Mouse (Mus musculus): ENCODE measurements at regions not wholly inside any gene's neighbourhood (a gene's known extent, or its start where the extent isn't known, plus 50 kb on each side); places are given as distances from the start of the nearest gene placed in this dataset.
A peak's percentile ranks its signal among the peaks of the same experiment; 100 is the strongest.

- TF ChIP-seq NANOG (IDR thresholded peaks at IDR 0.05; ENCODE audit: borderline replicate concordance, low read length) (no peak), POU5F1 (IDR thresholded peaks at IDR 0.05; ENCODE audit: borderline replicate concordance, low read length) (no peak), CTCF (conservative IDR thresholded peaks at IDR 0.05; ENCODE audit: low read length) (no peak)
- no peaks in the 10 kb centered on the region for H3K27me3 ChIP-seq (ENCODE audit: insufficient read depth, low read length)
- H3K36me3 ChIP-seq (ENCODE audit: insufficient read depth, low read length): no peaks in the 10 kb centered on the region
- H3K4me3 ChIP-seq (replicated peaks; ENCODE audit: low read length): no peak overlapping the region
- H3K9me3 ChIP-seq (ENCODE audit: low read length): no peaks in the 10 kb centered on the region
- H3K4me1 ChIP-seq (replicated peaks; ENCODE audit: low read depth, low read length): peaks cover 6% of the 10 kb centered on the region; the same call in 1 of the 2 replicates
These were observed 222.7 kb upstream of the Adamts9 start for GRCm38 (mm10) chr6:93165942-93166341.

- Histone ChIP-seq H3K4me1 (replicated peaks; ENCODE audit: low read depth, low read length) (no peaks in the 10 kb centered on the region), H3K9me3 (ENCODE audit: low read length) (no peaks in the 10 kb centered on the region), H3K27me3 (ENCODE audit: insufficient read depth, low read length) (no peaks in the 10 kb centered on the region), H3K36me3 (ENCODE audit: insufficient read depth, low read length) (no peaks in the 10 kb centered on the region), H3K4me3 (replicated peaks; ENCODE audit: low read length) (no peak overlapping the region)
- TF ChIP-seq POU5F1 (IDR thresholded peaks at IDR 0.05; ENCODE audit: borderline replicate concordance, low read length) (no peak), NANOG (IDR thresholded peaks at IDR 0.05; ENCODE audit: borderline replicate concordance, low read length) (no peak), CTCF (conservative IDR thresholded peaks at IDR 0.05; ENCODE audit: low read length) (no peak)
These were observed 209.3 kb upstream of the Adamts9 start for GRCm38 (mm10) chr6:93152431-93153208.

- Histone ChIP-seq H3K27me3 (ENCODE audit: insufficient read depth, low read length) (no peaks in the 10 kb centered on the region), H3K9me3 (ENCODE audit: low read length) (no peaks in the 10 kb centered on the region), H3K4me1 (replicated peaks; ENCODE audit: low read depth, low read length) (no peaks in the 10 kb centered on the region), H3K36me3 (ENCODE audit: insufficient read depth, low read length) (no peaks in the 10 kb centered on the region), H3K4me3 (replicated peaks; ENCODE audit: low read length) (no peak overlapping the region)
- TF ChIP-seq CTCF (conservative IDR thresholded peaks at IDR 0.05; ENCODE audit: low read length) (no peak), POU5F1 (IDR thresholded peaks at IDR 0.05; ENCODE audit: borderline replicate concordance, low read length) (no peak), NANOG (IDR thresholded peaks at IDR 0.05; ENCODE audit: borderline replicate concordance, low read length) (no peak)
These were observed 207.2 kb upstream of the Adamts9 start for GRCm38 (mm10) chr6:93150531-93150930.

GRCm38 (mm10) chr6:93149956-93150355 is 206.7 kb upstream of the Adamts9 start:
- no peaks in the 10 kb centered on the region for H3K27me3 ChIP-seq (ENCODE audit: insufficient read depth, low read length)
- TF ChIP-seq CTCF (conservative IDR thresholded peaks at IDR 0.05; ENCODE audit: low read length) (no peak), POU5F1 (IDR thresholded peaks at IDR 0.05; ENCODE audit: borderline replicate concordance, low read length) (no peak), NANOG (IDR thresholded peaks at IDR 0.05; ENCODE audit: borderline replicate concordance, low read length) (no peak)
- no peaks in the 10 kb centered on the region for H3K36me3 ChIP-seq (ENCODE audit: insufficient read depth, low read length)
- H3K4me3 ChIP-seq (replicated peaks; ENCODE audit: low read length): no peak overlapping the region
- H3K4me1 ChIP-seq (replicated peaks; ENCODE audit: low read depth, low read length): no peaks in the 10 kb centered on the region
- H3K9me3 ChIP-seq (ENCODE audit: low read length): no peaks in the 10 kb centered on the region

- Histone ChIP-seq H3K9me3 (ENCODE audit: low read length) (no peaks in the 10 kb centered on the region), H3K4me1 (replicated peaks; ENCODE audit: low read depth, low read length) (peaks cover 10% of the 10 kb centered on the region; the same call in 1 of the 2 replicates), H3K27me3 (ENCODE audit: insufficient read depth, low read length) (no peaks in the 10 kb centered on the region), H3K4me3 (replicated peaks; ENCODE audit: low read length) (no peak overlapping the region), H3K36me3 (ENCODE audit: insufficient read depth, low read length) (no peaks in the 10 kb centered on the region)
- TF ChIP-seq NANOG (IDR thresholded peaks at IDR 0.05; ENCODE audit: borderline replicate concordance, low read length) (no peak), CTCF (conservative IDR thresholded peaks at IDR 0.05; ENCODE audit: low read length) (no peak), POU5F1 (IDR thresholded peaks at IDR 0.05; ENCODE audit: borderline replicate concordance, low read length) (no peak)
These were observed 197.0 kb upstream of the Adamts9 start for GRCm38 (mm10) chr6:93140331-93140731.

GRCm38 (mm10) chr6:93133940-93134339 is 190.6 kb upstream of the Adamts9 start:
- peaks cover 17% of the 10 kb centered on the region for H3K4me1 ChIP-seq (replicated peaks; ENCODE audit: low read depth, low read length)

GRCm38 (mm10) chr6:93130946-93131685 is 187.8 kb upstream of the Adamts9 start:
- Histone ChIP-seq H3K36me3 (ENCODE audit: insufficient read depth, low read length) (no peaks in the 10 kb centered on the region), H3K9me3 (ENCODE audit: low read length) (no peaks in the 10 kb centered on the region), H3K4me3 (replicated peaks; ENCODE audit: low read length) (no peak overlapping the region), H3K4me1 (replicated peaks; ENCODE audit: low read depth, low read length) (peaks cover 17% of the 10 kb centered on the region), H3K27me3 (ENCODE audit: insufficient read depth, low read length) (no peaks in the 10 kb centered on the region)
- TF ChIP-seq NANOG (IDR thresholded peaks at IDR 0.05; ENCODE audit: borderline replicate concordance, low read length): peak; percentile 89
- TF ChIP-seq CTCF (conservative IDR thresholded peaks at IDR 0.05; ENCODE audit: low read length): no peak
- TF ChIP-seq POU5F1 (IDR thresholded peaks at IDR 0.05; ENCODE audit: borderline replicate concordance, low read length): peak; percentile 67; the same call in 1 of the 2 replicates

More at GRCm38 (mm10) chr6:93133940-93134339, 190.6 kb upstream of the Adamts9 start:
- no peak overlapping the region for H3K4me3 ChIP-seq (replicated peaks; ENCODE audit: low read length)
- TF ChIP-seq NANOG (IDR thresholded peaks at IDR 0.05; ENCODE audit: borderline replicate concordance, low read length): no peak
- TF ChIP-seq CTCF (conservative IDR thresholded peaks at IDR 0.05; ENCODE audit: low read length): no peak
- no peak for TF ChIP-seq POU5F1 (IDR thresholded peaks at IDR 0.05; ENCODE audit: borderline replicate concordance, low read length)
- H3K9me3 ChIP-seq (ENCODE audit: low read length): no peaks in the 10 kb centered on the region
- no peaks in the 10 kb centered on the region for H3K36me3 ChIP-seq (ENCODE audit: insufficient read depth, low read length)
- no peaks in the 10 kb centered on the region for H3K27me3 ChIP-seq (ENCODE audit: insufficient read depth, low read length)

- Histone ChIP-seq H3K27me3 (ENCODE audit: insufficient read depth, low read length) (no peaks in the 10 kb centered on the region), H3K4me1 (replicated peaks; ENCODE audit: low read depth, low read length) (no peaks in the 10 kb centered on the region), H3K4me3 (replicated peaks; ENCODE audit: low read length) (no peak overlapping the region), H3K36me3 (ENCODE audit: insufficient read depth, low read length) (no peaks in the 10 kb centered on the region), H3K9me3 (ENCODE audit: low read length) (no peaks in the 10 kb centered on the region)
- no peak for TF ChIP-seq CTCF (conservative IDR thresholded peaks at IDR 0.05; ENCODE audit: low read length)
- no peak for TF ChIP-seq POU5F1 (IDR thresholded peaks at IDR 0.05; ENCODE audit: borderline replicate concordance, low read length)
- TF ChIP-seq NANOG (IDR thresholded peaks at IDR 0.05; ENCODE audit: borderline replicate concordance, low read length): no peak
These were observed 176.2 kb upstream of the Adamts9 start for GRCm38 (mm10) chr6:93119482-93119881.
